Mouse (Mus musculus): ENCODE data around the gene Gm49339. TPM values are rescaled to one million over a fixed set of nuclear protein-coding genes. Genes with fewer than 3 reads are reported as not detected.

The Gm49339 gene
- polyA plus RNA-seq, 1 experiment from 2014 or later: 0.11 TPM

GRCm38 (mm10) chr10:51526633-51527032 lies 46.2 kb downstream of the Gm49339 start:
- Histone ChIP-seq H3K36me3 (replicated peaks) (no peaks in the 10 kb centered on the region), H3K9ac (no peak overlapping the region), H3K27me3 (no peaks in the 10 kb centered on the region), H3K4me1 (no peaks in the 10 kb centered on the region), H3K27ac (no peak overlapping the region), H3K4me2 (no peak overlapping the region), H3K4me3 (replicated peaks) (no peak overlapping the region), H3K9me3 (no peaks in the 10 kb centered on the region)
- no peak for ATAC-seq (ENCODE audit: low FRiP score)
- WGBS: 81% methylated on average over 4 of the region's 4 CpGs

- H3K4me3 ChIP-seq (replicated peaks): no peak overlapping the region
- no peaks in the 10 kb centered on the region for H3K4me1 ChIP-seq
- H3K27ac ChIP-seq: no peak overlapping the region
- ATAC-seq (ENCODE audit: low FRiP score): no peak
- no peak overlapping the region for H3K4me2 ChIP-seq
- 74% methylated on average over 8 of the region's 8 CpGs for WGBS
- H3K36me3 ChIP-seq (replicated peaks): no peaks in the 10 kb centered on the region
- H3K27me3 ChIP-seq: no peaks in the 10 kb centered on the region
- H3K9ac ChIP-seq: no peak overlapping the region
- no peaks in the 10 kb centered on the region for H3K9me3 ChIP-seq
Observed at GRCm38 (mm10) chr10:51528840-51529434, 48.5 kb downstream of the Gm49339 start.

- H3K9me3 ChIP-seq: no peaks in the 10 kb centered on the region
- no peaks in the 10 kb centered on the region for H3K4me1 ChIP-seq
- no peak for ATAC-seq (ENCODE audit: low FRiP score)
- no peak overlapping the region for H3K9ac ChIP-seq
- H3K27ac ChIP-seq: no peak overlapping the region
- H3K4me3 ChIP-seq (replicated peaks): no peak overlapping the region
- H3K36me3 ChIP-seq (replicated peaks): no peaks in the 10 kb centered on the region
- no peak overlapping the region for H3K4me2 ChIP-seq
- no peaks in the 10 kb centered on the region for H3K27me3 ChIP-seq
- 73% methylated on average over 3 of the region's 3 CpGs for WGBS
Observed at GRCm38 (mm10) chr10:51529497-51529896, 49.1 kb downstream of the Gm49339 start.

- Histone ChIP-seq H3K36me3 (replicated peaks) (no peaks in the 10 kb centered on the region), H3K27ac (no peak overlapping the region), H3K4me3 (replicated peaks) (no peak overlapping the region), H3K4me1 (no peaks in the 10 kb centered on the region), H3K27me3 (no peaks in the 10 kb centered on the region), H3K4me2 (no peak overlapping the region), H3K9me3 (no peaks in the 10 kb centered on the region), H3K9ac (no peak overlapping the region)
- no peak for ATAC-seq (ENCODE audit: low FRiP score)
- 88% methylated on average over 7 of the region's 7 CpGs for WGBS
Observed at GRCm38 (mm10) chr10:51530813-51531212, 50.4 kb downstream of the Gm49339 start.

Other genes starting within 250 kb of the Gm49339 start
- gene Lilr4b, start within 50 bp of the Gm49339 start, polyA plus RNA-seq (2016; fragmentation: Nextera tagmentation; extraction: Ambion mirVana): not detected in 2 replicates
- 0.44 and 0.68 TPM in 2 replicates for gene Lilrb4a, start 10.3 kb downstream of the Gm49339 start, polyA plus RNA-seq (2016; fragmentation: Nextera tagmentation; extraction: Ambion mirVana)
- 1.3 and 3.7 TPM in 2 replicates for gene Fam162b, start 109.9 kb downstream of the Gm49339 start, polyA plus RNA-seq (2016; fragmentation: Nextera tagmentation; extraction: Ambion mirVana)
- gene Gprc6a, start 150.8 kb downstream of the Gm49339 start, polyA plus RNA-seq (2016; fragmentation: Nextera tagmentation; extraction: Ambion mirVana): not detected in 2 replicates
- not detected in 2 replicates for gene Rfx6, start 197.1 kb downstream of the Gm49339 start, polyA plus RNA-seq (2016; fragmentation: Nextera tagmentation; extraction: Ambion mirVana)

Measured in forebrain, embryonic 12.5 days (tissue).